Mouse (Mus musculus): ENCODE results near the gene Pdcd4.
A peak's percentile ranks its signal among the peaks of the same experiment; 100 is the strongest.

Pdcd4 gene

DNA sequence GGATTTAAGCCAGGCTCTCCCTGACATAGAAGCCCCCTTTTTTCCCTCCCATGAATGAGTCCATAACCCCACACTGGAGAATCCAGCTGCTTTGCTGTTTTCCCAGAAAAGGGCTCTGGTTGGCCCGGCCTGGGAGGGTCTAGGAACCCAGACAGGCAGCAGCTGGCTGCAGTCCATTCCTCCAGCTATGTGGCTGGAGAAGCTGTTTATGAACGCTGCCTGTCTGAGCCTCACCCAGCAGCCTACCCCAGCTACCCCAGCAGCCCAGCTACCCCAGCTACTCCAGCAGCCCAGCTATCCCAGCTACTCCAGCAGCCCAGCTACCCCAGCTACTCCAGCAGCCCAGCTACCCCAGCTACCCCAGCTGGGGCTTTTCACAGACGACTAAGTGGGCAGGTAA is at the start of gene Pdcd4:
Pdcd4 (plus strand) TSS at position 171 of the 400 bp plus-strand sequence.
- DNase-seq (ENCODE audit: extremely low spot score) = no peak

DNA sequence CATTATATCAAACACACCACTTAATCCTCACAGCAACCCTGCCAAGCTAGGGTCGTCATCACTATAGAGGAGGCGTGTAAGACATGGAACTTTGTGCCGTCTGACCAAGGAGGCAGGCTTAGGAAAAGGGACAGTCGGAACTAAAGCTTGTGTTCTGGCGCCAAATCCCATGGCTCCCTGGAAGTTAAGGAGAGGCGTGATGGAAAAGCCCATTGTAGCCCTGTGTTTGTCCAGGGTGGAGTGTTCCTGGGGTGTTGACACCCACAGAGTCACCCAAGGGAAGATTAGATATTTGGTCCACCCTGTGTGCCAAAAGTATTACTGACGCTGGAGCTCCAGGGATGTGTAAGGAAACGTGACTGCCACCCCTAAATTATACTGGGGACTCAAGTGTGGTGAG is 48.1 kb upstream of the Pdcd4 start:
- no peak for DNase-seq (ENCODE audit: extremely low spot score)

DNA sequence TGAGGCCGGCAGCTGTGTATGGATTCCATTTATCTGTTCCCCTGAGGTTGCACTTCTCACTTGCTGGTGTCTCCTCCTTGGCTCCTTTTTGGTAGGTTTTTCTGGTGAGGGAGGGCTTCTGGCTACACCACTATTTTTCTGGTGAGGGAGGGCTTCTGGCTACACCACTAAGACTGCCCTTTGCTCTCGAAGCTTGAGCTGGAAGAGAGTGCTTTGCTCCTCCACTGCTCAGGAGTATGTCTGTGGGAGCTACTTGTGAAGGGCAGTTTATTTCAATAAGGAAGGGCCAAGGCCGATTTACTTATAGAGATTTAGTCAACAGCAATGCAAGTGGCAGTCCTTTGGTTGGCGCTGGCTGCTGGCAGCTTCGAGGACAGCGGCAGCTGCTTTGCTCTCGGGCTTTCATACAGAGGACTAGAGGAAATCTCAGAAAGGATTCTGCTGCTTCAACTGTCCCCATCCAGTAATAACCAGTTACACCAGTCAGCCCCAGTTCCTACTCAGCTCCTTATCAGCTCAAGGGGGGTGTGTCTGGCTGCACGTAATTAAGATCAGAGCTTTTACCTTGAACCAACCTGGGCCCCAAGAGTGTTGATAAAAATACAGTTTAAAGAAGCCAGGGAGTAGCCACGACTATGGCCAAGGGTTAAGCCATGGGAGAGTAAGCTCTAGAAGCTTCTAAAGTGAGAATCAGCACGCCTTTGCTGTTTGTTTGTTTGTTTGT is 43.6 kb upstream of the Pdcd4 start:
- DNase-seq (ENCODE audit: extremely low spot score) = no peak

DNA sequence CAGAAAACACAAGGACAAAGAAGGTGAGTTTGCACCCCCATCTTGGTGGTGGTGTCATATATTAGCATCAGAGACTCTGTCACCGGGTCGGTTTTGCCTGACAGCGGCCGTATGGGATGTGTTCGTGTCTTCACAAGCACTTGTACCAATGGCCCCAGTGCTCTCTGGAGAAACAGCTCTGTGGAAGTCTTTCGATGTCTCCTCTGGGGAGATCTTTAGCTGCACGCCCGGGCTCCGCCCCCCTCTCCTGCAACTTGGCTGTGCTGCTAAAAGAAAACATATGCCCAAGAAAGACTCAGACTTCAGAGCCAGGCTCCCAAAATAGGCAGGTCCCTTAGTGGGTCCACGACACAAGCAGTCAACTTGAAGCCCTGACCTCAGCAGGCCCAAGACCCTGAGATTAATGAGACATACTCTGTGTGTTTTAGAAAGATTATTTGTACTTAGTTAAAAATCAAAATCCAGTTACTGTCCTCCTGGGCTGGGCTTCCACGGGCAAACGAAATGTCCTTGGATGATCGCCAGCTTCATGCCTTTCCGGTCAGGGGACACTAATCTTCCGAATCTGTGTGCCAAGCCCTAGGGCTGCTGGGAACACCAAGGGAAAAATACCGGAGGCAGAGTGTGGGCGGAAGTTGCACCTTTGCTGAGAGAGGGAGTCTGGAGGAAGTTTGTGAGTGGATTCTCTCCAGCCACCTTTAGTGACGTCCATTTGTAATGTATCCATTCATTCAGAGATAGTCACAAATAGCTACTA is 41.7 kb upstream of the Pdcd4 start:
- no peak for DNase-seq (ENCODE audit: extremely low spot score)

DNA sequence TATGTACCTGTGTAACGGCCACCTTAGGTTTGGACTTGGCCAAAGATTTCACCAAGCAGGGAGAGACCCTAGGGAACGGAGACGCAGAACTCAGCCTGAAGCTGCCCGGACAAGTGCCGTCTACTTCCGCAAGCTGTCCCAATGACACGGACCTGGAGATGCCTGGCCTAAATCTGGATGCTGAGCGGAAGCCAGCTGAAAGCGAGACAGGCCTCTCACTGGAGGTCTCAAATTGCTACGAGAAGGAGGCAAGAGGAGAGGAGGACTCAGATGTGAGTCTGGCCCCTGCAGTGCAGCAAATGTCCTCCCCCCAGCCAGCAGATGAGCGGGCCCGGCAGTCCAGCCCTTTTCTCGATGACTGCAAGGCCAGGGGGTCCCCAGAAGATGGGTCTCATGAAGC is 40.7 kb upstream of the Pdcd4 start:
- no peak for DNase-seq (ENCODE audit: extremely low spot score)

DNA sequence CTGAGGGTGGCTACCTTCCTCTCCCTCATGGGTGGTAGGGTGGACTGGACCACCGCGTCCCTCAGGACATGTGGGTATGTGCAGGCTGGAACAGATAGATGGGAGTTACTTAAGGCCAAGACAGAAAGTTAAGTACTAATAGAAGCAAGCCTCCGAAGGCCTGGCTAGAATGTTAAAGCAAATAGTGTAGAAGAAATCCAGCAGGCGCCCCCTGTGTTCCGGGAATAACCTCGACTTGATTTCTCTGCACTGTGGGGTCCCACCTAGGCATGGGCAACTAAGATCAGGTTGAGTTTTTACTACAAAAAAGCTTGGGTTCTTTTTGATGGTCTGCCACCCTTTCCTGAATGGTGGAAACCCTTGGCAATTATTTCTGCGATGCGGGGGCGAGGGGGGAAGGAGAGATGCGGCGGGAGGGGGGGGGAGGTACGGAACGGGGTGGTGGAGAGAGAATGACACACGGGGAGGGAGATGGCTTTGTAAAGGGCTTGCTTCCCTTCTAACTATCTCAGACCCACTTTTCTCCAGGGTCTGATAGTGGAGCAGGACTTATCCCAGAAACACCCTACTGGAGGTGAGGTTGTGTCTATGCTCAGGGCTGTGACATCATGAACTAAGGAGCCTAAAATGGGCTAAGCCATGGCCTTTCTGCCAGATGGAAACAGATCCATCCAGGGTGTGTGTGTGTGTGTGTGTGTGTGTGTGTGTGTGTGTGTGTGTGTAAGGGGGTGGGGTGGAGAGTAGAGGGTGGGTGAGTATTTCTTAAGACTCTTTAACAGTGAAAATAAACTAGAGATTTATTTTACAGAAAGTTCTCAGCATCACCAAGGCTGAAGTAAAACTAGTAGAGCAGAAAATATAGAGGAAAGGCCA is 40.0 kb upstream of the Pdcd4 start:
- no peak for DNase-seq (ENCODE audit: extremely low spot score)

DNA sequence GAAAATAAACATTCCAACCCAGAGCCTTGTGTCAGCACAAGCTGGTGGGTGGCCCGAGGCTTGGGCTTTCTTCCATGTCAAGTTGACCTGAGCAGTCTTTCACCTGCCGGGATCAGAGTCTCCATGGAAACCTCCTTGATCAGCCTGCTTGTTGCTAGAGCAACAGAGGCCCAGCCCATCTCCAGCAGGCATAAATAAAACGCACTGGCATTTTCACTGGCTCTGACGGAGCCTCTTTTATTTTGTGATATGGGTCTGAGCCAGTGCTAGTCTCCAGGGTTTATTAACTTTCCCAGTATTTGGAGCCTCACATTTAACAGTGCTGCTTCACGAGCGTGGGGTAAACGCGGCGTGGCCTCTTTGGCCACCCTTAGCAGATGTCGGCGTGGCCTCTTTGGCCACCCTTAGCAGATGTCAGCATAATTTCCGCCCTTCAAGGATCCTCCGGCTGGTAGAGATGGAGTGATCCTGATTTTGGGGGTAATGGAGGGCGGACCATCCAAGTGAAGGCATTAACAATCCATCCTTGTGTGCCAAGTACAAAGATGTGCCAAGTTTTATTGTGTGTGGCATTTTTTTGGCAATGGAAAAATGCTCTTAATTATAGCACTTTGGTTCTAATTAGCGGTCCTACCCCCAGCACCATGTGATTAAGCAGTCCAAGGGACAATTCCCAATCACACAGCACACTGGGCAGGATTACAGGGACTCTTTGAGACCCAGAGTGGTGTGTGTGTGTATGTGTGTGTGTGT is 39.2 kb upstream of the Pdcd4 start:
- DNase-seq (ENCODE audit: extremely low spot score) = peak; percentile 54

DNA sequence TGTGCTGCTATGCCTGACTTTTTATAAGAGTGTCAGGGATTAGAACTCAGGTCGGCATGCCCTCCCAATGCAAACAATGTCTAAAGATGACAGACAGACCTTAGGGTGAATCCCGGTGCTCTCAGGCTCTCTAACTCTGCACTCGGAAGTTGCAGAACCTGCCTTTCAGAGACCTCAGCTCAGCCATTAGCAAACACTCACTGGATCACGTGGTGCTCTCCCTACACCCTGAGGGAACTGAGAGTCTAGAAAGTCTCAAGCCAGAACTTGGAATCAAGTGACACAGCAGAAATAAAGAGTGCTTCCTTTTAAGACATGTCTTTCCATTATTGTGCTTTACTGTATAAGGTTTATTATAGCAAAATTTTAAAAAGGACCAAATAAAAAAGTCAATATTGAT is 37.1 kb upstream of the Pdcd4 start:
- DNase-seq (ENCODE audit: extremely low spot score) = no peak

DNA sequence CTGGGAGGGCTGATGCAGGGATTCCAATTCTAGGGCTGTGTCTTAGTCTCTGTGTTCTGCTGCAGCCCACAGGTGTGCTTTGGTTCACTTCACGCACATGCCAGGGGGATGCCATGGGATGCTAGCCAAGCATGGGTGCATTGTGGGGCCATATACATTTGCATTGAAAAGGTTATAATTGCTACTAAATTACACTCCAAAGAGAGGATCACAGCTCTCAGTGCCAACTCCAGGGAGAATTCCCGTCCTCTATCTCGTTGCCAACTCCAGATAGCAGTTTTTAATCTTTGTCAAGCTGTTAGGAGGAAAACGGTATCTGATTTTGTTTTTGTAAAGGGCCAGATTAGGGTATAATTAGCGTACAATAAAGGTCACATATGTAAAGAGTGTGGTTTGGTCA is 36.2 kb upstream of the Pdcd4 start:
- DNase-seq (ENCODE audit: extremely low spot score) = no peak

DNA sequence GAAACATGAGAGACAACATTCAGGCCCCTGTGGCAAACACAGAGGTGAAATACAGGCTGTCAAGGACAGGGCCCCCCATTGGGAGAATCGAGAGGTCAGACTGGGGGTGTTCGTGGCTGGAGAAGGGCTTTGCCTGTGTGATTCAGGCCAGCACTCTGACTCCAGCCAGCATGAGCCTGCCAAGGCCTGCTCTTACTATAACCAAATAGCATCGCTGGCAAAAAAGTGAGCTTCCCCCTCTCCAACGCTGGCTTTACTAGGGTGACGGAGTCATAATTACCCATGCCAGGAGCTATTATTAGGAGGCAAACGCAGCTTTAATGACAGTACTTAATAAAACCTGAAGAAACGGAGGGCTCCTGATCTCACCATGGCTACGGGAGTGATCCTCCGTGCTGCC is 35.2 kb upstream of the Pdcd4 start:
- no peak for DNase-seq (ENCODE audit: extremely low spot score)

DNA sequence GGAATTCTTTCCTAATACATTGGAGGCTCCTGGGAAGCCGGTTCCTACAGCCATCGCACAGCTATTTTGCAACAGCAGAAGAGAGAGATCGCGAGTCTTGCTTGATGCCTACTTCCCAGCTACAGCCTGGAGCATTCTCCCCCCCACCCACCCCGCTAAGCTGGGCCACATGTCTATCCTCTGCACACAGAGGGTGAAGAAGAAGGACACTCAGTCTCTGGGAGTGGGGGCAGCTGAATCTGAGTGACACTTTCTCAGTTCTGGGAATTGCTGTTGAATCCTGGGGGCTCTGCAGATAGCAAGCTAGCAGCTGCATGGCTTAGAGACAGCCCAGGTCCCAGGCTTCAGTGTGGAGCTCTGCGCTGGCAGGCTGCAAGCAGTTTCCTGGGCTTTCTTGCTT is 34.1 kb upstream of the Pdcd4 start:
- DNase-seq (ENCODE audit: extremely low spot score) = no peak

DNA sequence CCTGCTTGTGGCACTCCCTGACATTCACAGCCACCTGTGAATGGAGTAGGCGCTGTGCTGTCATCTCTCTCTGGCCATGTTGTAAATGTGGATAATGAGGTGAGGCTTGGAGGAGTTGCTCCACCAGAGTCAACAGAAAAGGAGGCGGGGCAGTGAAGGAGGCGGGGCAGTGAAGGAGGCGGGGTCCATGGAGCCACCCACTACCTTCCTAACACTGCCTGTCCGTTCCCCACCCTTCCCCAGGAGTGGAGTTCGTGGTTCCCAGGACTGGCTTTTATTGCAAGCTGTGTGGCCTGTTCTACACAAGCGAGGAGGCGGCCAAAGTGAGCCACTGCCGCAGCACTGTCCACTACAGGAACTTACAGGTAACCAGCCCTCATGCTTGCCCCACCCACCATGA is 32.9 kb upstream of the Pdcd4 start:
- peak; percentile 47 for DNase-seq (ENCODE audit: extremely low spot score)

DNA sequence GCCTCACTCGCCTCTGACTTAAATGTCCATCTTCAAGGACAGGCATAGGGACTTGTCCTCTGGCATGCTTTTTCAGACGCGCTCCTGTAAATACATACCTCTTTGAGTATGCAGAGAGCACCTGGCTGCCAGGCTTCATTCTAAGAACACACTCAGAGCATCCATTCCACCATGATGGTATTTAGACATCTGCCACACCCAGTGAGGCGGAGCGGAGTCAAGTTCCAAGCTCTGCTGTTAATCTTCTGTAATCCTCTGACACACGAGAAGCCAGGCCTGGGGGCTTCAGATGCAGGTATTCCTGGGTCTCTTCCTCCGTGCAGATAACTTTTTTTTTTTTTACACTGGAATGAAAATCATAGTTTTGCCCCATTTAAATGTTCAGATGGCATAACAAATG is 32.4 kb upstream of the Pdcd4 start:
- DNase-seq (ENCODE audit: extremely low spot score) = no peak

DNA sequence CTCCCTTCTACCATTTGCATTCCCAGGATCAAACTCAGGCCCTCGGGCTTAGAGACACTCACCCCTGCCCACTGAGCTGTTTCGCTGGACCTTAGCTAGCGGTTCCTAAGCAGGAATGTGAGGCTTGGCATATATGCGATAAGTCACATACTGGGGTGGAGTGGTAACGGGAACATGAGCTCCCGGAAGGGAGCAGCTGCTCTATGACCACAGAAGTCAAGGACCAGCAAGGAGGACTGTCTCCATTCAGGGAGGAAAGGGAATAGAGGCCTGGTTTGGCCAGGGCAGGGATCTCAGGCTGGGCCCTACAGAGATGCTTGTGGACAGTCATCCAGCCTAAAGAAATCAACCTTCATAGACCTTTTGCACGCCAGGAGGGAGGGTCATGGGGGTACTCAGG is 30.7 kb upstream of the Pdcd4 start:
- DNase-seq (ENCODE audit: extremely low spot score) = no peak

DNA sequence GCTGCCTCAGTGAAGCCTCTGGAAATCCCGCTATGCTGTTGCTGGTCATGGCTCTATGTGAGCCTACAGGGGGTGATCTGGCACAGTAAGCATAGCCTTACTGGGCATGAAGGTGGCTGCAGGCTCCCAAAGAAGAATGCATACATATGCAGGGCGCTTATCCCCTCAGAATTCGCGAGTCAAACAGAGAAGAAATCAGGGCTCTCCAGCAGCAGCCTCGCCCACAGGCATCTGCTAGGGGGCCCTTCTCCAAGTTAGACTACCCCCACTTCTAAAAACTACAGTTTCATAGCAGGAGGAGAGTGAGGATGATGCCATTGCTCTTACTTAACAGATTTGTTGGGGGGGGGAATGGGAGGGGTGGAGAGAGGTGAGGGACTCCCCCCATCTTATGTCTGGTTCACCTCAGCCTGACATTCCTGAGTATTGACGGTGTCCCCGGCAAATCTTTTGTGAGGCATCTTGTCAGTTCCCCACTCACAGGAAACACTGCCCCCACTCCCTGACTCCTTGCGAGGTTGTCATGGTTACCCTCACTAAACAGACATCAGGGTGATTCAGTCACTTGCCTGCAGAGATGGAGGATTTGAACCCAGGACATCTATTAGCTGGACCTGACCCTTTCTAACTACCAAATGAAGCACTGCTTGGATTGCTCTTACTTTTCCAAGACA is 29.3 kb upstream of the Pdcd4 start:
- DNase-seq (ENCODE audit: extremely low spot score) = no peak

DNA sequence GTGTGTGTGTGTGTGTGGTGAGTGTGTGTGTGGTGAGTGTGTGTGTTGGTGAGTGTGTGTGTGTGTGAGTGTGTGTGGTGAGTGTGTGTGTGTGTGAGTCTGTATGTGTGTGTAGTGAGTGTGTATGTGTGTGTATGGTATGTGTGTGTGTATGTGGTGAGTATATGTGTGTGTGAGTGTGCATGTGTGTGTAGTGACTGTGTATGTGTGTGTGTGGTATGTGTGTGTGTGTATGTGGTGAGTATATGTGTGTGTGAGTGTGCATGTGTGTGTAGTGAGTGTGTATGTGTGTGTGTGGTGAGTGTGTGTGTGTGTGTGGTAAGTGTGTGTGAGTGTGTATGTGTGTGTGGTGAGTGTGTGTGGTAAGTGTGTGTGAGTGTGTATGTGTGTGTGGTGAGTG is 24.8 kb upstream of the Pdcd4 start:
- DNase-seq (ENCODE audit: extremely low spot score) = no peak

DNA sequence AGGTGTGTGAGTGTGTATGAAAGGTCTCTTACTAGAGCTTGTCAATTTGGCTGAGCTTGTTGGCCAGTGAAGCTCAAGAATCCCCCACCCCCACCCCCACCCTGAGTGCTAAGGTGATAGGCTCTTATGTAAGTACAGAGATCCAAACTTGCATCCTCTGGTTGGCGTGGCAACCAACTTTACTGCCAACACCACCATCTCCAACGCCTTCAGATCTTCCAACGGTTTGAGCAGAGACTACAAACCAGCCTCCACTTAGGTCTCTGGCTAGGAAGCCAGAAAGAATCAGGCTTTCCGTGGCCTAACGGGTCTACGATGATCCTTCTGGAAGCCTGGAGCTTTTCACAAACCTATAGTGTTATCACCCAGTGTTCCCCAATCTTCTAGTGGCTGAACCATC is 23.9 kb upstream of the Pdcd4 start:
- DNase-seq (ENCODE audit: extremely low spot score) = no peak

DNA sequence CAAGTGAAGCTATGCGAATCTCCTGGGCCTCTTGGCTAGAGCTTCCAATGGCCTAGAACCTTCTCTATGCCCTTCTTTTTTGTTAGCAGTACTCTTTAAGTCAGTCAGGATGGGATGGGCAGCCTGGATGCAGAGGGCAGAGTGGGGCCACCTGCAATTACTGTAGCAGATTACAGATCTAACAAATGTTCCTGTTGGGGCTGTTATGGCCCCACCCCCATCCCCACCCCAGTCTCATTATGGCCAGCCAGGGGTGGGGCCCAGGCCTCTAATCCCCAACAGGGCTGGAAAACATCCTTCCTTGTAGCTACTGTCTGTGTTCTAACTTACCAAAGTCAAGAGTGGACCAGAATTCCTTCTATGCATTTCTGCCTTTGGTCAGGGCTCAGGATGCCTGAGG is 23.2 kb upstream of the Pdcd4 start:
- DNase-seq (ENCODE audit: extremely low spot score) = no peak

DNA sequence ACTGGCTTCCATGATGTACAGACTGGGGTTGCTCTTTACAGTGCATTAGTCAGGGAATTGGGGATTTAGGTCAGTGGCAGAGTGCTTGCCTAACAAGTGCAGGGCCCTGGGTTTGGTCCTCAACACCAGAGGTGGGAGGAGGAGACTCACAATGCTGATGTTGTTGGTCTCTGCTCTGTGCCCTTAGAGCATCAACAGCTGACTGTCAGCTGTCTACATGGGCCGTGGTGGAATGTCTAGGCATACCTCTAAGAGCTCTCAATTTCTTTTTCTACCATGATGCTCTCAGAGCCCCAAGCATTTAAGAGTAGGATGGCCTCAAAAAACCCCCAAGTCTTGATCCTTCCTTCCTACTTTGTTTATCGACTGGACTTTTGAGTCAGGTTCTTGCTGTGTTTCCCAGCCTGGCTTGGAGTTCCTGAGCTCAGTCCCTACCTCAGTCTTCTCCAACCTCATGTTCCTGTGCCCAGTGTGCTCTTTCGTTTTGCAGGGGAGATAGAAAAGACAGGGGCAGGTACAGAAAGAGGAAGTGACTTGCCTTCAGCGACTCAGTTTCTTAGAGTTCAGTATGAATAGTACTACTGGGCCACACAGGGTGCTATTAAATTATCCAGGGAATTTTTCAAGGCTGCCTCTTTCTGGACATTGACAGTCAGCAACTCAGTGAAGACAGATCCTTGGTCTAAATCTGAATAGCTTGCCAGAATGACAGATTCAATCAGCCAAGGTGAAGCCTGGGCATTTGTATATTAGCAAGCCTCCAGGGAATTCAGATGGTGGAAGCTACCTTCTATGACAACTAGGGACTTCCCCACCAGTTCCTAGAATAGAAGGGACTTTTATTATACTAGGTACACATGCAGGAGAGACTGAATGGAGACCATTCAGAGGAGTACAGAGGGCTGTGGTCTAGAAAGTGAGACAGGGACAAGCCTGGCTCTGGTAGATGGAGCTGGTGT is 22.3 kb upstream of the Pdcd4 start:
- no peak for DNase-seq (ENCODE audit: extremely low spot score)

DNA sequence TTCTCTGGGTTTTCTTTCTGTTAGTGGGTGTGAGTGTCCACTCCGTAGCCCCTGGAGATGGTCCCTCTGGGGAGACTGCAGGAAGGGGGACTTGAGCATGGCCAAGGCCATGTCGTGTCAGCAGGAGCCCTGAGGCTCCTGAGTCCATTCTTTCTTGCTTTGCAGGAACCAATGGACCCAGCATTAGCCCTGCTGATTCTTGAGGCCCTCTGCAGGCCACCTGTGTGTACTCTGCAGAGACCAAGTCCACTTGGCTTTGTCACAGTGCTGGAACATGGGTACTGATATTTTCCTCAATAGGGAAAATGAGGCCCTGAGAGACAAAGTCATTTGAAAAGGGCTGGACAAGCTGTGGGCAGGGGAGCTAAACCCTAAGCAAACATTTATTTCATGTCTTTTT is 21.5 kb upstream of the Pdcd4 start:
- no peak for DNase-seq (ENCODE audit: extremely low spot score)

Measured in embryo, embryonic 9.5 days (tissue).